Mouse (Mus musculus) adrenal gland, postnatal 25 days (tissue): ENCODE data around the gene Cldn1. TPM values are rescaled to one million over a fixed set of nuclear protein-coding genes. Genes with fewer than 3 reads are reported as not detected.

Source experiments
- total RNA-seq: library from RNA; stranded (reverse); gene quantifications from 2 replicates; pipeline ENCODE4 v1.2.3, GENCODE M21; 2021

The Cldn1 gene
- total RNA-seq, 1 experiment from 2014 or later, result 8.0 TPM

Other genes starting within 250 kb of the Cldn1 start
- not detected in 2 replicates for gene Cldn16, start 91.3 kb upstream of the Cldn1 start, total RNA-seq
- 0.30 TPM in 1 of 2 replicates, not detected in the other for gene Tmem207, start 154.9 kb upstream of the Cldn1 start, total RNA-seq
- gene Il1rap, start 209.9 kb upstream of the Cldn1 start, total RNA-seq, result 11.6 and 16.9 TPM in 2 replicates